Mouse (Mus musculus): ENCODE data around the gene Gapdhs.
A peak's percentile ranks its signal among the peaks of the same experiment; 100 is the strongest.
"Not testable (repeated sequence)": the region's sequence is repeated elsewhere in the genome, so short reads cannot be mapped to it uniquely, and the experiment has no call there.

Gene Gapdhs

GRCm38 (mm10) chr7:30744022-30744598, 629 bp upstream of the Gapdhs start:
- DNase-seq: no peak

GRCm38 (mm10) chr7:30742570-30742969, 911 bp downstream of the Gapdhs start:
- DNase-seq: not testable (repeated sequence)

- no peak for DNase-seq
Measured at GRCm38 (mm10) chr7:30736211-30736610, 7.3 kb downstream of the Gapdhs start.

- peak; percentile 47 for DNase-seq
Measured at GRCm38 (mm10) chr7:30730064-30730722, 13.3 kb downstream of the Gapdhs start.

GRCm38 (mm10) chr7:30729396-30730063, 14.0 kb downstream of the Gapdhs start, which contains the start of gene Tmem147:
Gene Tmem147 (minus strand): TSS chr7:30729540.
- DNase-seq: peak; percentile 97

GRCm38 (mm10) chr7:30728739-30729395, 14.6 kb downstream of the Gapdhs start:
- DNase-seq: no peak

GRCm38 (mm10) chr7:30728214-30728613, 15.3 kb downstream of the Gapdhs start:
- DNase-seq: peak; percentile 48

GRCm38 (mm10) chr7:30723274-30723953, 20.1 kb downstream of the Gapdhs start:
- DNase-seq: no peak

- peak; percentile 55 for DNase-seq
Measured at GRCm38 (mm10) chr7:30721286-30721685, 22.2 kb downstream of the Gapdhs start.

- no peak for DNase-seq
Measured at GRCm38 (mm10) chr7:30719669-30720068, 23.8 kb downstream of the Gapdhs start.

GRCm38 (mm10) chr7:30717716-30718046, 25.8 kb downstream of the Gapdhs start:
- DNase-seq: no peak

- DNase-seq: no peak
Measured at GRCm38 (mm10) chr7:30717006-30717715, 26.3 kb downstream of the Gapdhs start.

GRCm38 (mm10) chr7:30711942-30712341, 31.5 kb downstream of the Gapdhs start, which contains the start of gene Atp4a:
Gene Atp4a (plus strand): TSS chr7:30712209.
- DNase-seq: no peak

GRCm38 (mm10) chr7:30707441-30707840, 36.0 kb downstream of the Gapdhs start:
- DNase-seq: no peak

- DNase-seq: no peak
Measured at GRCm38 (mm10) chr7:30706214-30706882, 37.1 kb downstream of the Gapdhs start.

GRCm38 (mm10) chr7:30698589-30698988, 44.9 kb downstream of the Gapdhs start, which contains the start of gene 2200002J24Rik:
Gene 2200002J24Rik (plus strand): TSS chr7:30698926.
- no peak for DNase-seq

GRCm38 (mm10) chr7:30698101-30698500, 45.4 kb downstream of the Gapdhs start:
- no peak for DNase-seq

- DNase-seq: no peak
Measured at GRCm38 (mm10) chr7:30688325-30688724, 55.2 kb downstream of the Gapdhs start.

GRCm38 (mm10) chr7:30683425-30683824, 60.1 kb downstream of the Gapdhs start:
- DNase-seq: no peak

- no peak for DNase-seq
Measured at GRCm38 (mm10) chr7:30681897-30682296, 61.6 kb downstream of the Gapdhs start.

All from cerebellum, adult 9-11 months (tissue).